Mouse (Mus musculus): Measurements from ENCODE around the gene Gm3646. TPM values are rescaled to one million over a fixed set of nuclear protein-coding genes. Genes with fewer than 3 reads are reported as not detected.

Gene Gm3646
- total RNA-seq, 4 experiments from 2014 or later = 7.6 to 12.8 (median 10.7) TPM

Other genes starting within 250 kb of the Gm3646 start
- gene Rnf149, start 227.9 kb downstream of the Gm3646 start, total RNA-seq (2022) = 1 to 10 TPM; 6.2 to 9.5 (median 7.8) TPM
- under 1 TPM in 2 of 4 experiments, not detected in 2; 0.03 to 0.05 TPM for gene Creg2, start 153.9 kb downstream of the Gm3646 start, total RNA-seq (2022)
- under 1 TPM; 0.16 to 0.23 (median 0.19) TPM for gene Rfx8, start 84.3 kb downstream of the Gm3646 start, total RNA-seq (2022)
- 100 to 1,000 TPM in 3 of 4 experiments, 10 to 100 TPM in 1; 98.5 to 135 (median 109) TPM for gene Map4k4, start 95.6 kb upstream of the Gm3646 start, total RNA-seq (2022)

Measured in heart, adult 8-10 months (tissue).